Mouse (Mus musculus): Measurements from ENCODE around the gene Mapk10. TPM values are rescaled to one million over a fixed set of nuclear protein-coding genes. Genes with fewer than 3 reads are reported as not detected.

The Mapk10 gene
- polyA plus RNA-seq, 1 experiment from 2014 or later = 61.3 TPM

- H3K4me1 ChIP-seq (ENCODE audit: control insufficient read depth, insufficient read depth, low read length) = no peaks in the 10 kb centered on the region
- ATAC-seq = no peak
Measured at GRCm38 (mm10) chr5:102995928-102996327, 215.2 kb downstream of the Mapk10 start.

GRCm38 (mm10) chr5:102993951-102994350 lies 217.2 kb downstream of the Mapk10 start:
- H3K9ac ChIP-seq (ENCODE audit: low read length) = no peak overlapping the region
- H3K4me1 ChIP-seq (ENCODE audit: control insufficient read depth, insufficient read depth, low read length) = no peaks in the 10 kb centered on the region
- no peak for ATAC-seq
- no peaks in the 10 kb centered on the region for H3K36me3 ChIP-seq (ENCODE audit: control insufficient read depth, insufficient read depth, low read length)
- H3K27ac ChIP-seq (ENCODE audit: low read depth, low read length) = no peak overlapping the region
- H3K4me3 ChIP-seq (ENCODE audit: low read depth, low read length) = no peak overlapping the region
- WGBS = 79% methylated on average over 5 of the region's 5 CpGs
- H3K4me2 ChIP-seq (ENCODE audit: low read length) = no peak overlapping the region
- no peak for DNase-seq (ENCODE audit: low spot score)
- no peaks in the 10 kb centered on the region for H3K9me3 ChIP-seq (replicated peaks; ENCODE audit: control insufficient read depth, low read length)
- no peaks in the 10 kb centered on the region for H3K27me3 ChIP-seq (replicated peaks; ENCODE audit: control insufficient read depth, insufficient read depth, low read length)

More at GRCm38 (mm10) chr5:102995928-102996327, 215.2 kb downstream of the Mapk10 start:
- H3K36me3 ChIP-seq (ENCODE audit: control insufficient read depth, insufficient read depth, low read length) = no peaks in the 10 kb centered on the region
- no peaks in the 10 kb centered on the region for H3K27me3 ChIP-seq (replicated peaks; ENCODE audit: control insufficient read depth, insufficient read depth, low read length)
- H3K4me2 ChIP-seq (ENCODE audit: low read length) = no peak overlapping the region
- H3K27ac ChIP-seq (ENCODE audit: low read depth, low read length) = no peak overlapping the region
- H3K4me3 ChIP-seq (ENCODE audit: low read depth, low read length) = no peak overlapping the region
- no peak overlapping the region for H3K9ac ChIP-seq (ENCODE audit: low read length)
- H3K9me3 ChIP-seq (replicated peaks; ENCODE audit: control insufficient read depth, low read length) = no peaks in the 10 kb centered on the region
- DNase-seq (ENCODE audit: low spot score) = no peak

GRCm38 (mm10) chr5:102991691-102992090 lies 219.4 kb downstream of the Mapk10 start:
- Histone ChIP-seq H3K27me3 (replicated peaks; ENCODE audit: control insufficient read depth, insufficient read depth, low read length) (no peaks in the 10 kb centered on the region), H3K9me3 (replicated peaks; ENCODE audit: control insufficient read depth, low read length) (no peaks in the 10 kb centered on the region), H3K9ac (ENCODE audit: low read length) (no peak overlapping the region), H3K27ac (ENCODE audit: low read depth, low read length) (no peak overlapping the region), H3K4me3 (ENCODE audit: low read depth, low read length) (no peak overlapping the region), H3K4me1 (ENCODE audit: control insufficient read depth, insufficient read depth, low read length) (no peaks in the 10 kb centered on the region), H3K4me2 (ENCODE audit: low read length) (no peak overlapping the region), H3K36me3 (ENCODE audit: control insufficient read depth, insufficient read depth, low read length) (peaks cover 6% of the 10 kb centered on the region)
- WGBS = 40% methylated on average over 2 of the region's 2 CpGs
- ATAC-seq (no peak), DNase-seq (ENCODE audit: low spot score) (no peak)

GRCm38 (mm10) chr5:102978382-102978781 lies 232.8 kb downstream of the Mapk10 start:
- no peak for DNase-seq (ENCODE audit: low spot score)
- ATAC-seq = no peak
- H3K4me3 ChIP-seq (ENCODE audit: low read depth, low read length) = no peak overlapping the region
- no peak overlapping the region for H3K4me2 ChIP-seq (ENCODE audit: low read length)
- peaks cover 14% of the 10 kb centered on the region for H3K4me1 ChIP-seq (ENCODE audit: control insufficient read depth, insufficient read depth, low read length)
- no peak overlapping the region for H3K9ac ChIP-seq (ENCODE audit: low read length)
- no peaks in the 10 kb centered on the region for H3K27me3 ChIP-seq (replicated peaks; ENCODE audit: control insufficient read depth, insufficient read depth, low read length)
- H3K36me3 ChIP-seq (ENCODE audit: control insufficient read depth, insufficient read depth, low read length) = no peaks in the 10 kb centered on the region
- 87% methylated on average over 2 of the region's 2 CpGs for WGBS
- peak overlapping the region; percentile 44; the same call in 1 of the 2 replicates for H3K27ac ChIP-seq (ENCODE audit: low read depth, low read length)
- no peaks in the 10 kb centered on the region for H3K9me3 ChIP-seq (replicated peaks; ENCODE audit: control insufficient read depth, low read length)

- peaks cover 14% of the 10 kb centered on the region for H3K4me1 ChIP-seq (ENCODE audit: control insufficient read depth, insufficient read depth, low read length)
- no peaks in the 10 kb centered on the region for H3K9me3 ChIP-seq (replicated peaks; ENCODE audit: control insufficient read depth, low read length)
- no peaks in the 10 kb centered on the region for H3K27me3 ChIP-seq (replicated peaks; ENCODE audit: control insufficient read depth, insufficient read depth, low read length)
- WGBS = 32% methylated on average over 6 of the region's 6 CpGs
- no peak overlapping the region for H3K4me3 ChIP-seq (ENCODE audit: low read depth, low read length)
- H3K27ac ChIP-seq (ENCODE audit: low read depth, low read length) = peak overlapping the region; percentile 77
- no peak overlapping the region for H3K4me2 ChIP-seq (ENCODE audit: low read length)
- peak; percentile 37 for DNase-seq (ENCODE audit: low spot score)
- peak; percentile 70 for ATAC-seq
- no peak overlapping the region for H3K9ac ChIP-seq (ENCODE audit: low read length)
- no peaks in the 10 kb centered on the region for H3K36me3 ChIP-seq (ENCODE audit: control insufficient read depth, insufficient read depth, low read length)
Measured at GRCm38 (mm10) chr5:102977138-102977537, 234.0 kb downstream of the Mapk10 start.

GRCm38 (mm10) chr5:102976540-102976939 lies 234.6 kb downstream of the Mapk10 start:
- no peaks in the 10 kb centered on the region for H3K9me3 ChIP-seq (replicated peaks; ENCODE audit: control insufficient read depth, low read length)
- H3K4me2 ChIP-seq (ENCODE audit: low read length) = no peak overlapping the region
- 0 out of 2 replicates have a peak, but pooled peaks have one; percentile 33 for ATAC-seq
- H3K9ac ChIP-seq (ENCODE audit: low read length) = no peak overlapping the region
- no peaks in the 10 kb centered on the region for H3K36me3 ChIP-seq (ENCODE audit: control insufficient read depth, insufficient read depth, low read length)
- H3K27me3 ChIP-seq (replicated peaks; ENCODE audit: control insufficient read depth, insufficient read depth, low read length) = no peaks in the 10 kb centered on the region
- no peak overlapping the region for H3K4me3 ChIP-seq (ENCODE audit: low read depth, low read length)
- peak; percentile 29 for DNase-seq (ENCODE audit: low spot score)
- H3K27ac ChIP-seq (ENCODE audit: low read depth, low read length) = peak overlapping the region; percentile 77
- H3K4me1 ChIP-seq (ENCODE audit: control insufficient read depth, insufficient read depth, low read length) = peaks cover 14% of the 10 kb centered on the region

- Histone ChIP-seq H3K9ac (ENCODE audit: low read length) (no peak overlapping the region), H3K27ac (ENCODE audit: low read depth, low read length) (peak overlapping the region; percentile 52; the same call in 1 of the 2 replicates), H3K27me3 (replicated peaks; ENCODE audit: control insufficient read depth, insufficient read depth, low read length) (no peaks in the 10 kb centered on the region), H3K4me2 (ENCODE audit: low read length) (no peak overlapping the region), H3K36me3 (ENCODE audit: control insufficient read depth, insufficient read depth, low read length) (no peaks in the 10 kb centered on the region), H3K4me1 (ENCODE audit: control insufficient read depth, insufficient read depth, low read length) (peaks cover 14% of the 10 kb centered on the region), H3K9me3 (replicated peaks; ENCODE audit: control insufficient read depth, low read length) (no peaks in the 10 kb centered on the region), H3K4me3 (ENCODE audit: low read depth, low read length) (no peak overlapping the region)
- ATAC-seq = no peak
- no peak for DNase-seq (ENCODE audit: low spot score)
- 41% methylated on average over 4 of the region's 4 CpGs for WGBS
Measured at GRCm38 (mm10) chr5:102974400-102974799, 236.7 kb downstream of the Mapk10 start.

- H3K9ac ChIP-seq (ENCODE audit: low read length) = no peak overlapping the region
- H3K27ac ChIP-seq (ENCODE audit: low read depth, low read length) = no peak overlapping the region
- H3K36me3 ChIP-seq (ENCODE audit: control insufficient read depth, insufficient read depth, low read length) = peaks cover 19% of the 10 kb centered on the region; the same call in 1 of the 2 replicates
- no peak overlapping the region for H3K4me3 ChIP-seq (ENCODE audit: low read depth, low read length)
- H3K9me3 ChIP-seq (replicated peaks; ENCODE audit: control insufficient read depth, low read length) = no peaks in the 10 kb centered on the region
- no peak overlapping the region for H3K4me2 ChIP-seq (ENCODE audit: low read length)
- 95% methylated on average over 5 of the region's 5 CpGs for WGBS
- no peaks in the 10 kb centered on the region for H3K27me3 ChIP-seq (replicated peaks; ENCODE audit: control insufficient read depth, insufficient read depth, low read length)
- H3K4me1 ChIP-seq (ENCODE audit: control insufficient read depth, insufficient read depth, low read length) = no peaks in the 10 kb centered on the region
- DNase-seq (ENCODE audit: low spot score) (no peak), ATAC-seq (no peak)
Measured at GRCm38 (mm10) chr5:102964396-102964795, 246.7 kb downstream of the Mapk10 start.

GRCm38 (mm10) chr5:102953414-102953813 lies 257.7 kb downstream of the Mapk10 start:
- DNase-seq (ENCODE audit: low spot score) = peak; percentile 72
- ATAC-seq = peak; percentile 77; the same call in 1 of the 2 replicates

More at GRCm38 (mm10) chr5:102953414-102953813, 257.7 kb downstream of the Mapk10 start:
- Histone ChIP-seq H3K27ac (ENCODE audit: low read depth, low read length) (no peak overlapping the region), H3K9me3 (replicated peaks; ENCODE audit: control insufficient read depth, low read length) (no peaks in the 10 kb centered on the region), H3K27me3 (replicated peaks; ENCODE audit: control insufficient read depth, insufficient read depth, low read length) (no peaks in the 10 kb centered on the region), H3K36me3 (ENCODE audit: control insufficient read depth, insufficient read depth, low read length) (no peaks in the 10 kb centered on the region), H3K4me2 (ENCODE audit: low read length) (no peak overlapping the region), H3K9ac (ENCODE audit: low read length) (no peak overlapping the region), H3K4me1 (ENCODE audit: control insufficient read depth, insufficient read depth, low read length) (no peaks in the 10 kb centered on the region), H3K4me3 (ENCODE audit: low read depth, low read length) (no peak overlapping the region)
- 73% methylated on average over 8 of the region's 8 CpGs for WGBS

Measured in forebrain, embryonic 14.5 days (tissue).